Mouse (Mus musculus) hindbrain, embryonic 11.5 days (tissue): ENCODE measurements around the gene Ppt1. TPM values are rescaled to one million over a fixed set of nuclear protein-coding genes. Genes with fewer than 3 reads are reported as not detected.

Experiments
- ATAC-seq: fragments of 200-750 bp; cut with Nextera tagmentation; 2 replicates; pipeline ENCODE4 v1.8.0; 2017; ENCODE audit warnings: mild to moderate bottlenecking, moderate TSS enrichment, moderate library complexity; ENCODE audit not compliant: low FRiP score
- DNase-seq: peaks from one replicate; pipeline ENCODE4 v3.0.0-alpha.2; 2015; ENCODE audit warnings: low spot score
- H3K27ac ChIP-seq: fragments of 300-500 bp; sonication (generic); 2 replicates; pipeline ENCODE4 v1.5.1; 2014; ENCODE audit warnings: mild to moderate bottlenecking, low read depth, low read length
- H3K27me3 ChIP-seq: fragments of 300-500 bp; sonication (generic); 2 replicates; pipeline ENCODE4 v1.6.1; 2014; ENCODE audit warnings: mild to moderate bottlenecking, low read length, moderate library complexity, mixed read lengths; ENCODE audit not compliant: control insufficient read depth, insufficient read depth
- H3K36me3 ChIP-seq: fragments of 300-500 bp; sonication (generic); 2 replicates; pipeline ENCODE4 v1.6.1; 2014; ENCODE audit warnings: mild to moderate bottlenecking, low read length, moderate library complexity, mixed read lengths; ENCODE audit not compliant: control insufficient read depth, insufficient read depth
- H3K4me1 ChIP-seq: fragments of 300-500 bp; sonication (generic); replicated peaks from 2 replicates; pipeline ENCODE4 v1.6.1; 2014; ENCODE audit warnings: low read length, mixed read lengths; ENCODE audit not compliant: control insufficient read depth, insufficient read depth
- H3K4me2 ChIP-seq: fragments of 300-500 bp; sonication (generic); replicated peaks from 2 replicates; pipeline ENCODE4 v1.6.1; 2014; ENCODE audit warnings: mild to moderate bottlenecking, low read depth, low read length
- H3K4me3 ChIP-seq: fragments of 300-500 bp; sonication (generic); 2 replicates; pipeline ENCODE4 v1.5.1; 2014; ENCODE audit warnings: low read depth, low read length
- H3K9ac ChIP-seq: fragments of 300-500 bp; sonication (generic); 2 replicates; pipeline ENCODE4 v1.6.1; 2014; ENCODE audit warnings: low read depth, low read length
- H3K9me3 ChIP-seq: fragments of 300-500 bp; sonication (generic); 2 replicates; pipeline ENCODE4 v1.6.1; 2016; ENCODE audit warnings: low read length; ENCODE audit not compliant: control insufficient read depth
- whole genome bisulfite sequencing: fragments of 180-500 bp; shearing (Covaris S2); extraction: QIAGEN DNeasy Blood & Tissue Kit; methylation state at CpG from one replicate; pipeline ENCODE4 v1.1.7; 2014; 5-methylcytosine and 5-hydroxymethylcytosine counted together
- polyA plus RNA-seq: library from polyadenylated mRNA; unstranded; fragments of >200 nt; fragmentation: Nextera tagmentation; extraction: Ambion mirVana; gene quantifications from 2 replicates; pipeline ENCODE4 v1.2.1, GENCODE M21; 2014

Ppt1 gene
- polyA plus RNA-seq, 1 experiment from 2014 or later, result 73.1 TPM

DNA sequence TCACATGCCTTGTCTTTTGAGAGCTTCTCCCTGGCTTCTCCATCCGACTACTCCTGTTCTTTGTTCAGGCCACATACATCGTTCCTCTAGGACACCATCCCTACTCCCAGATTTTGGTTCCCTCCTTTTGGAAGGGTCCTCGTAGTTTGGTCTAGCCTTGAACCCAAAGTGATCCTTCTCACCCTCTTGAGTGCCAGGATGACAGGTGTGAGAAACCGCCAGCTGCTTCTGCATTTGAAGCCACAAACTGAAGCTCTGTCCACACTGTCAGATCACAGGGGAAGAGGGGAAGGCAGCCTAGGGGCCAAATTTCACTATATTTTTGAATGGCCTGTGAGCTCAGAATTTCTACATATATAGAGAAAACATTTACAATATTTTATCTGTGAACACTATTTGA is 18.7 kb downstream of the Ppt1 start:
- no peak overlapping the region for H3K4me3 ChIP-seq
- H3K27me3 ChIP-seq, result no peaks in the 10 kb centered on the region
- 0 out of 2 replicates have a peak, but pooled peaks cover 2% of the 10 kb centered on the region for H3K36me3 ChIP-seq
- ATAC-seq (no peak), DNase-seq (no peak)
- H3K4me2 ChIP-seq, result no peak overlapping the region
- 89% methylated on average over 4 of the region's 4 CpGs for WGBS
- no peak overlapping the region for H3K9ac ChIP-seq
- H3K9me3 ChIP-seq, result no peaks in the 10 kb centered on the region
- no peak overlapping the region for H3K27ac ChIP-seq
- H3K4me1 ChIP-seq, result no peaks in the 10 kb centered on the region

DNA sequence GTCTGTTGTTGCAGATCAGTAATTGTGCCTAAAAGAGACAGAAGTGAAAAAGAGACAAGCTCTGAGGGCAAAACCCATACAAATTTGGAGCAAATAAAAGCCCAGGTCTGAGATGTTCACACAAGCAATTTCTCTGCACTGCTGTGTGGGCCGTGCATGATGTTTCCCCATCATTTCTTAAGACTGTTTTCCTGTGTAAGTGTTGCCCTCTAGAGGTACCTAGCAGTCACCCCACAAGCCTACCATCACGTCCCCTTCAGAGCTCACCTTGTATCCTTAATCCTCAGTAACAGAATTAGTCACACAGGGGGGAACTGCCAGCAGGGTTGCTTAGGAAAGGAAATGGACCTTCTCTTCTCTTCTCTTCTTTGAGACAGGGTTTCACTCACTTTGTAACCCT is 21.9 kb downstream of the Ppt1 start:
- WGBS, result 65% methylated on average over 2 of the region's 2 CpGs
- DNase-seq (no peak), ATAC-seq (no peak)
- Histone ChIP-seq H3K27ac (no peak overlapping the region), H3K27me3 (no peaks in the 10 kb centered on the region), H3K9me3 (no peaks in the 10 kb centered on the region), H3K9ac (no peak overlapping the region), H3K4me1 (no peaks in the 10 kb centered on the region), H3K36me3 (peaks cover 13% of the 10 kb centered on the region; the same call in 1 of the 2 replicates), H3K4me2 (no peak overlapping the region), H3K4me3 (no peak overlapping the region)

DNA sequence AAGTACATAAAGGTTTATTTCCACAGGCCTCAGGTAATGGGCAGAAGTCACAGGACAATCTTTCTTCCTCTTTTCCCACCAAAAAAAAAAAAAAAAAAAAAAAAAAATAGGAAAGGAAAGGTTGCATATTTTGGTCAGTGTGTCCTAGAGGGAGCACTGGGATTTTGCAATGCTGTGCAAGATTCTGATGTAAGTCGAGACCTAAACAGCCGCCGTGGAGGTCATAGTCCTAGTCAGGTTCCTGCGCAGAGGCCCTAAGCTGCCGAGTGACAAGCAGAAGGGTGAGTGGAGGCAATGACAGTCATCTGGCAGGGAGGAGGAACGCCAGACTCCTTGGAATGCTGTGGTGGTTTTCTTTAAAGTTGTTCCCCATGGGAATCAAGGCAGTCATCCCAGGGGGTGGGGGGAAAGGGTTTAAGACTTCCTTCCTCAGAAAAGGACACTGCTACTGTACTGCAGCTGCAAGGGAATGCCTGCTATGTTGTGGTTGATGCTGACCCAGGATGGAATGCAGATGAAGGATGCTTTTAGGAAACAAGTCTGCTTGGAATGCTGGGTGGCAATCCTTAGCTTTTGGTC is 23.1 kb downstream of the Ppt1 start:
- ATAC-seq (no peak), DNase-seq (no peak)
- Histone ChIP-seq H3K9ac (no peak overlapping the region), H3K27me3 (no peaks in the 10 kb centered on the region), H3K27ac (no peak overlapping the region), H3K4me2 (no peak overlapping the region), H3K36me3 (peaks cover 17% of the 10 kb centered on the region; the same call in 1 of the 2 replicates), H3K4me1 (no peaks in the 10 kb centered on the region), H3K9me3 (no peaks in the 10 kb centered on the region), H3K4me3 (no peak overlapping the region)
- WGBS, result 73% methylated on average over 6 of the region's 6 CpGs

DNA sequence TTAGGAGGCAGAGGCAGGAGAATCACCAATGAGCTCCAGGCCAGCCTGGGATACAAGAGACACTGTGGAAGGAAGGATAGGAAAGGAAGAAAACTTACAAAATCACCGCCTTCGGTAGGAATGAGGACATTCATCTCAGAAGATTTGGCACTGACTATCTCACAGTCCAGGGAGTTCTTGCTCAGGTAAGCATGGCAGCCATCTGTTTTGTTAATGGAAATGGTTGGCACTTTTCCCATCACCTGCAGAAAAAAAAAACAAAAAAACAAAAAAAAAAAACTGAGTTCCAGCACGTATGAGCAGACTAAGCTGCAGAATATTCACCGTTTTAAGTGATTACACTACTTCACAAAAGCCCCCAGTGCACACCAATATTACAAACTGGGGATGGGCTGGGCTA is 25.8 kb downstream of the Ppt1 start:
- WGBS, result 93% methylated on average over 4 of the region's 4 CpGs
- H3K9ac ChIP-seq, result no peak overlapping the region
- no peaks in the 10 kb centered on the region for H3K9me3 ChIP-seq
- no peak overlapping the region for H3K27ac ChIP-seq
- H3K36me3 ChIP-seq, result peaks cover 20% of the 10 kb centered on the region; the same call in 1 of the 2 replicates
- H3K27me3 ChIP-seq, result no peaks in the 10 kb centered on the region
- H3K4me2 ChIP-seq, result no peak overlapping the region
- no peak for DNase-seq
- H3K4me3 ChIP-seq, result no peak overlapping the region
- ATAC-seq, result no peak
- no peaks in the 10 kb centered on the region for H3K4me1 ChIP-seq

DNA sequence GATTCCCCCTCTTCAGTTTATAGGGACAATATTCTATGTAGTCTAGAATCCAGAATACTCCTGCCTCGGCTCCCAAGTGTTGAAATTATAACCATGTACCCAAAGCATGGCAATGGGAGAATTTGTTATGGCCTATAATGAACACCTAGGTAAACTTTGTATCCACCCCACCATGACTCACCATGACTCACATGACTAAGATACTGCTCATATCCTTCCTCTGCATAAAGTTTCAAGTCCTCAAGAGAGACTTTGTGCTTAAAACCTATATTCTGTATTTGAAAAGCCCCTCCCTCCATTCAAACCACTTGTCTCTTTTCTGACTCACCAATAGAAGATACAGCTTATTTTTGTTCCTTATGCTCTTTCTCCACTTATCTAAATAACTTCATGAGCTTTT is 32.0 kb downstream of the Ppt1 start:
- Histone ChIP-seq H3K9ac (no peak overlapping the region), H3K27me3 (no peaks in the 10 kb centered on the region), H3K4me3 (no peak overlapping the region), H3K36me3 (peaks cover 18% of the 10 kb centered on the region; the same call in 1 of the 2 replicates), H3K9me3 (no peaks in the 10 kb centered on the region), H3K4me2 (no peak overlapping the region), H3K4me1 (no peaks in the 10 kb centered on the region), H3K27ac (no peak overlapping the region)
- DNase-seq, result no peak
- no peak for ATAC-seq
- WGBS, result 92% methylated on average over 1 of the region's 1 CpGs

DNA sequence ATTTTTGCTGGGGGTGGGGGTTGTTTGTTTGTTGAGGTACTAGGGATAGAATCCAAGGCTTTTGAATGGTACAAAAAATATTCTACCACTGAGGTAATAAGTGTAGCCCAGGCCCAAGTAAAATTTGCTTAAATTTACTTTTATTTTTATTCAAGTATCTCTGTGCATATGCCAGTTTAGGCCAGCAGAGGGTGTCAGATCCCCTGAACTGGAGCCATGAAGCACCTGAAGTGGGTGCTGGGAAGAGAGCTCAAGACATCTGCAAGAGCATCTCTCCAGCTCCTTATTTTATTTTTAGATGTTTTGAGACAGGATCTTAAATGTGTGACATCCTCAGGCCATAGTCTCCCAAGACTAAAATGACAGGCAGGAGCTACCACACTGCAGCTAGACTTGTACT is 34.0 kb downstream of the Ppt1 start:
- Histone ChIP-seq H3K4me3 (no peak overlapping the region), H3K9ac (no peak overlapping the region), H3K27ac (no peak overlapping the region), H3K27me3 (no peaks in the 10 kb centered on the region), H3K36me3 (peaks cover 10% of the 10 kb centered on the region; the same call in 1 of the 2 replicates), H3K4me1 (no peaks in the 10 kb centered on the region), H3K4me2 (no peak overlapping the region), H3K9me3 (no peaks in the 10 kb centered on the region)
- no peak for ATAC-seq
- DNase-seq, result peak; percentile 31

DNA sequence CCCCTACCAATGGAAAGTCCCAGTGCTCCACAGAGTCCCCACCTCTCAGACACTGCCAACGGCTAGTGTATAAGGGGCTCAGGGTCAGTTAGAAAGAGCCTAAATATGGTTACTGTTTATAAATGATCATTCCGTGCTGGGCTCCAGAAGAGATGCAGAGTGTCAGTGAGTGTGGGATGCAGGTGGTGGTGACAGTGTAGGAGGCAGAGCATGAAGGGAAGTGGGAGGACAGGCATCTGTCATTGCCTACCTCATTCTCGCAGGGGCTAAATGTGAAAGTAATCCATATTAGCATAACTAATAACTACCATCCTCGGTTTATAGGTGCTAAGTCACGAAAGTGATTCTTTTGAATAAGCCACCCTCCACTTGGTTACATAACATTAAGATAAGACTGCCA is 34.7 kb downstream of the Ppt1 start:
- peaks cover 9% of the 10 kb centered on the region; the same call in 1 of the 2 replicates for H3K36me3 ChIP-seq
- H3K27me3 ChIP-seq, result no peaks in the 10 kb centered on the region
- H3K4me3 ChIP-seq, result no peak overlapping the region
- H3K4me1 ChIP-seq, result no peaks in the 10 kb centered on the region
- 87% methylated on average over 5 of the region's 5 CpGs for WGBS
- no peak overlapping the region for H3K9ac ChIP-seq
- no peak overlapping the region for H3K27ac ChIP-seq
- no peaks in the 10 kb centered on the region for H3K9me3 ChIP-seq
- no peak overlapping the region for H3K4me2 ChIP-seq
- DNase-seq (no peak), ATAC-seq (no peak)

DNA sequence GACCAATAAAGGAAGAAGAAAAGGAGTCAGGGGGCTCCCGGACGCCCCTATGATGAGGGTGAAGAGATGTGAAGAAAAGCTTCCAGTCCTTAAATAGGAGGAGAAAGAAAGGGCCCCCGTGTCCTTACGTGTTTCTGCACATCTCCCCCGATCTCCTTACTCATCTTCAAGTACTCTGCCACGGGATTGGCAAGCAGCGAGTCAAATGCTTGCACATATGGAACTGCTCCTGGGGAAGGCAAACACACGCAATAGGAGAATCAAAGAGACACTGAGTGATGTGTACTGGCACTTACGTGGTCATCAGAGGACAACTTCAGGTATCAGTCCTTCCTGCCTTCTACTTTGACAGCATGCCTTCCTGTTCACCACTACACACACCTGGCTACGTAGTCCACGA is 35.2 kb downstream of the Ppt1 start:
- no peaks in the 10 kb centered on the region for H3K4me1 ChIP-seq
- no peak for DNase-seq
- H3K9me3 ChIP-seq, result no peaks in the 10 kb centered on the region
- H3K36me3 ChIP-seq, result peaks cover 9% of the 10 kb centered on the region; the same call in 1 of the 2 replicates
- no peak overlapping the region for H3K27ac ChIP-seq
- WGBS, result 89% methylated on average over 11 of the region's 11 CpGs
- ATAC-seq, result no peak
- no peaks in the 10 kb centered on the region for H3K27me3 ChIP-seq
- H3K9ac ChIP-seq, result no peak overlapping the region
- H3K4me2 ChIP-seq, result no peak overlapping the region
- H3K4me3 ChIP-seq, result no peak overlapping the region

DNA sequence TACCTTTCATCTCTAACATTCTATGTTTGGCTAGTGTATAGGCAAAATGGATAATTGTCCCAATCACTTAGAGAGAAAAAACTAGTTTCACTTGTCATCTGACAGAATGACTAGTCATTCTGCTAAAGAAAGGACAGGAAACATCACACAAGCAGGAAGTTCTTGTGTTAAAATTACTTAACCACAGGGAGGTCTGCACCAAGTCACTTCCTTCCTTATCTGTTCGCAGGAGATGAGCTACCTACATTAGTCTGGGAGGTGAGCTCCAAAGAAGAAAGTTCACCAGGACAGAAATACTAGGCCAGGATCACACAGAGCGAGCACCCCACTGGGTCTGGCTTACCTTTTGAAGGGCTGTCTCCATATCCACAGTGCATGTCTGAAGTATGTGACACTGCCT is 35.9 kb downstream of the Ppt1 start:
- no peak for DNase-seq
- Histone ChIP-seq H3K4me3 (no peak overlapping the region), H3K27me3 (no peaks in the 10 kb centered on the region), H3K9ac (no peak overlapping the region), H3K36me3 (peaks cover 9% of the 10 kb centered on the region; the same call in 1 of the 2 replicates), H3K4me2 (no peak overlapping the region), H3K27ac (no peak overlapping the region), H3K9me3 (no peaks in the 10 kb centered on the region), H3K4me1 (no peaks in the 10 kb centered on the region)
- 82% methylated on average over 2 of the region's 2 CpGs for WGBS
- ATAC-seq, result no peak
